Mouse (Mus musculus) hematopoietic stem cell, adult 5-6 weeks (primary cell): ENCODE results near the gene Csnk2b. TPM values are rescaled to one million over a fixed set of nuclear protein-coding genes. Genes with fewer than 3 reads are reported as not detected.

Source experiments
- ATAC-seq, 2 experiments: fragments of 125-278 bp in 1 of 2; replicated peaks in 1 of 2; 2 replicates each; pipeline ENCODE4 v1.8.0; 2016 to 2017; ENCODE audit warnings: inconsistent platforms in 2 of 2, mild to moderate bottlenecking in 2 of 2, moderate number of reproducible peaks in 2 of 2, low read depth in 1 of 2, moderate TSS enrichment in 1 of 2; ENCODE audit not compliant: low FRiP score in 2 of 2, poor library complexity in 2 of 2, severe bottlenecking in 2 of 2, insufficient read depth in 1 of 2, low TSS enrichment in 1 of 2
- total RNA-seq: library from RNA; stranded (forward); fragments of 172-1452, 232-1000 nt; gene quantifications from 2 replicates; pipeline ENCODE4 v1.2.3, GENCODE M21; 2017

The Csnk2b gene
- total RNA-seq, 1 experiment from 2014 or later = 330 TPM

DNA sequence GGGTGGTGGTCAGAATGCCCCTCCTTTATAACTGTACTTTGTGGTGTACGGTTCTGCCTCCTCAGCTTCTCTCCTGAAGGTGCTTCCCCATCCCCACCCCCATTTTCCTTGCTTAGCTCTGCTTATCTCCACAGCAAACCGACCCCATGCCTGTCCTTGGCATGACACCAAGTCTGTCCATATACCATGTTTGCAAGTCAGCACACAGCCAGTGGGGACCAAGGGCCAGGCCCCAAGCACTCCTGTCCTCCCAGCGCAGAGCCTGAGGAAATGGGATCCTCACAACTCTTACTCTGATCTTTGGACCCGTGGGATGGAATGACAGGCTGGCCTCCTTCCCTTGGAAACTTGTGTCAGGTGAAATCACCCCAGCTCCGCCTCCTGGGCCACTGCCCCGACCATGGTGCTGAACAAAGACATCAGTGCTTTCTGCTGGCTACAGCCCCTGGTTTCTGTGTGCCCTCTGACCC lies 18.6 kb downstream of the Csnk2b start:
- ATAC-seq = no peak

DNA sequence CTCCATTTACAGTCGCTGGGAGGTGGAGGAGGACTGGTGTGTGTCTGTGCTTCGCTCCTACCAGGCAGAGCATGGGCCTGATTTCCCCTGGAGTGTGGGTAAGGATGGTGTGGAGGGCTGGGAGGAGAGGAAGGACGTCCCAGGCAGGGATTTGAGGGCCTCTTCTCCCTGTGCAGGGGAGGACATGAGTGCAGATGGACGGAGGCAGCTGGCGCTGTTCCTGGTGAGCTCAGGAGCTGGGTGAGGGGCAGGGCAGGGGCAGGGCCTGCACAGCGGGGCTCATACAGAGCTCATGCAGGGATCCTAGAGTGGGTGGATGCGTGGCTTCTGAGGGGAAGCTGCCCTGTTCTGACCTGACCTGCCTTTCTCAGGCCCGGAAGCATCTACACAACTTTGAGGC lies 19.6 kb downstream of the Csnk2b start:
- ATAC-seq = no peak

DNA sequence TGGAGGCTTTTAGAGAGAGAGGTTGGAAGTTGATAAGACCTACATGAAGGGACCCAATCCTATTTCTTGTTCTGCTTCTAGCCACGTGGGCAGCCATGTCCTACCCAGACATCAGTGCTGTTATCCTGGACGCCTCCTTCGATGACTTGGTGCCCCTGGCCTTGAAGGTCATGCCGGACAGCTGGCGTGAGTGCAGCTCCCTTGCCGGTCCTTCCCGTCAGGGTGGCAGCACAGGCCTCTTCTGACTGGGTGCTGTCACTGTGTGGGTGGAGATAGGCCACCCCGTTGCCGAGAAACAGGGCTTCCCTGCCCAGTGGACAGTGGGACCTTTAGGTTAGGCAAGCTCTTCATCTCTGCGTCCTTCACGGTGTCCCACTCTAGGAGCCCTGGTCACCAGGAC lies 20.7 kb downstream of the Csnk2b start:
- no peak for ATAC-seq

- no peak for ATAC-seq
Measured at GRCm38 (mm10) chr17:35100196-35100765, 21.6 kb downstream of the Csnk2b start.

DNA sequence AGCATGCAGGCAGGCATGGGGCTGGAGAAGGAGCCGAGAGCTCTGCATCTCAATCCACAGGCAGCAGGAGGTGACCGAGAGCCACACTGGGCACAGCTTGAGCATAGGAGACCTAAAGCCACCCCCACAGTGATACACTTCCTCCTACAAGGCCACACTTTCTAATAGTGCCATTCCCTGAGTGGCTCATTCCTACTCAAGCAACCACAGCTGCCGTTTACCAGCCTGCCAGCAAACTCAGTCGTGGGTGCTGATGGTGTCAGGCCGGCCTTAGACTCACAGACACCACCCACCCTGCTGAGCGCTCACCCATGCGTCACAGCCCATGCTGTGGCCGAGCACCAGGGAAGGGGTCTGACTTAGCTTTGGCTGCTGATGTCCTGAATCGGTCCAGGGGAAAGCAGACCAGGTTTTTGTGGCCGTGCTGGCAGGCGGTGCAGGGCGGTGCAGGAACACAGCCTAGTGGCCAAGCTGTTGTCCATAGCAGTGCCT lies 24.6 kb downstream of the Csnk2b start:
- ATAC-seq = no peak

DNA sequence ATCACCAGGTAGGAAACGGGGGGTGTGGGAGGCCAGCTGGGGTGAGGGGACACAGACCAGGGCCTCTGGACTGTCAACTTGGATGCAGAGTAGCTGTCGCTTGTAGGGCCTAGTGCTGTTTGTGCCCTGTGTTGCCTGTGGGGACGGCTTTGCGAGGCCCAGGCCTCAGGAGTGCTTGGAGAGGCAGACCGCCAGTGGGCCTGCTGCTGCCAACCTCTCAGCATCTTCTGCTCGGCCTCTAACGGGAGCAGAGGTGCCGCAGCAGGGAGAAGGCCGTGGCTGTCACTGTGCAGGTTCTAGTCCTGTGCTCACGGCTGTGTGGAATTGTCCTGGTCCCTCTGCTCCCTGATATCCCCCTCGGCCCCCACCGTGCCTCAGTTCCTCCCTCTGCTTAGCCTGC lies 25.3 kb downstream of the Csnk2b start:
- ATAC-seq = no peak

DNA sequence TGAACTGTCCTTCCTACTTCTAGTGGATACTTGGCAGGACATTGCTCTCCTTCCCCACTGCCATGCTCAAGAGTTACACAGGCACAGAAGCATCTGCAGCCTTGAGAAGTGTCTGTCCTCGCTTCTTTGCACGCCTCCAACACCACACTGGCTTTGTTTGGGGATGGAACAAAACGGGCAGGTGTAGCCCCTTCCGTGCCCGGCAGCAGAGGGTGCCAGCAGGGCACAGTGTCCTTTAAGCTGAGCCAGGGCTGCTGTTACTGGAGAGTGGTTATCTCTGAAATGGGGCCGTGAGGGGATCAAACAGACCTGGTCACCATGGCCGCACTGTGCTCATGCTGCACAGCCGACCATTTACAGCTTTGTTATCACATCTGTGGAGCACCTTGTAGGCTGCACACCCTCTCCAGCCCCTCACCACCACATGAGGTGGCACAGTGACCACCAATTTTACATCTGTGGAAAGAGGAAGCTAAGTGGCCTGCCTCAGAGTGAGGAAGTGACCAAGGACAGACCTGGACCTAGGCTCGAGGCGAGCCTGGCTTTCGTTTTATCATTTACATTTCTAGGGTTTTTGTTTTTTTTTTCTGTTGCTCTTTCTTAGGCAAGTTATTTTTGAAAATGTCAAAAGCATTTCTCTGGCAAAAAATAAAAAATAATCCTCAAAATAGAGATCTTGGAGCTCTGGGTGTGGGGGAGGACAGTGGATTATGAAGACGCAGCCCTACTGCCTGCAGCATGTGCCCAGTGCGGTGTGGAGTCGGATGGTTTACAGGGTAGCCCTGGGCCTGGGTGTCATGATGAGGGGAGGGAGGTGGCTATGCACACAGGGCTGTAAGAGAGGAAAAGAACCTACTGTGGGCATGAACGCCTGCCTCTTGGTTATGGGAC lies 27.1 kb downstream of the Csnk2b start:
- no peak for ATAC-seq

GRCm38 (mm10) chr17:35092403-35093198 lies 29.3 kb downstream of the Csnk2b start:
- no peak for ATAC-seq

DNA sequence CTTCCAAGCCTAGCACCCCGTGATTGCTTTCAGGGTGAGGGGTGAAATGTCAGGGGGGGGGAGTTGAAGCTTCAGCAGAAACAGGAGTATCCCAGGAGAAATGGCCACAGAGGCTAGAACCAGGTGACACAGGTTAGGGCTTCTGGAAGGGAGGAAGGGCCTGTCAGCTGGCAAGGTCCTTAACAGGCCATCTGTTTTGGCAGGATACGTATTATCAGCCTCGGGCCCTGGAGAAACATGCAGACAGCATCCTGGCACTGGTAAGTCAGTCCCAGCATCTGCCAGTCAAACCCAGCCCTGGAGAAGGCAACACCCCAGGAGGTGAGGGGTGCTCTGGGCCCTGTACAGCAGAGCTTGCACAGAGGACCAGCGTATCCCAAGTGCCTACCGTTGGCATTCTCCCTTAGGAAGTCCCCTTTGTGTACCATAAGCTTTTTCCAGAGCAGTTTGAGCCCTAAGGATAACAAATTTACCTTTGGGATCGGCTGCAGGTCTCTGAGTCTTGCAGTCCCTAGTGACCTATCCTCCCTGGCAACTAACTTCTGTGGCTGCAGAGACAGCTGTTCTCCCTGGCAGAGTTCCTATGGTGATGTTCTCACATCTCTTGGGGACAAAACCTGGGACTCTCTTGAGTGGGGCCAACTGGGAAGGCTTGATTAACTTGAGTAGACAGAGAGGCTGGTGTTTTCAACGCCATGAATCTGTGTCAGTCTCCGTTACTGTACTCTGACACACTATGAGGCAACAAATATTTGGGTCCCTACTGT lies 31.5 kb downstream of the Csnk2b start:
- 0 out of 4 replicates have a peak, but pooled peaks of 1 of the 2 experiments have one; percentile 9 for ATAC-seq

GRCm38 (mm10) chr17:35088825-35089644 lies 32.8 kb downstream of the Csnk2b start, which contains the start of gene Abhd16a:
Gene Abhd16a, plus strand, starts transcription at chr17:35089263.
- peak; percentile 96 to 98 for ATAC-seq

GRCm38 (mm10) chr17:35088151-35088550 lies 33.7 kb downstream of the Csnk2b start:
- no peak for ATAC-seq

DNA sequence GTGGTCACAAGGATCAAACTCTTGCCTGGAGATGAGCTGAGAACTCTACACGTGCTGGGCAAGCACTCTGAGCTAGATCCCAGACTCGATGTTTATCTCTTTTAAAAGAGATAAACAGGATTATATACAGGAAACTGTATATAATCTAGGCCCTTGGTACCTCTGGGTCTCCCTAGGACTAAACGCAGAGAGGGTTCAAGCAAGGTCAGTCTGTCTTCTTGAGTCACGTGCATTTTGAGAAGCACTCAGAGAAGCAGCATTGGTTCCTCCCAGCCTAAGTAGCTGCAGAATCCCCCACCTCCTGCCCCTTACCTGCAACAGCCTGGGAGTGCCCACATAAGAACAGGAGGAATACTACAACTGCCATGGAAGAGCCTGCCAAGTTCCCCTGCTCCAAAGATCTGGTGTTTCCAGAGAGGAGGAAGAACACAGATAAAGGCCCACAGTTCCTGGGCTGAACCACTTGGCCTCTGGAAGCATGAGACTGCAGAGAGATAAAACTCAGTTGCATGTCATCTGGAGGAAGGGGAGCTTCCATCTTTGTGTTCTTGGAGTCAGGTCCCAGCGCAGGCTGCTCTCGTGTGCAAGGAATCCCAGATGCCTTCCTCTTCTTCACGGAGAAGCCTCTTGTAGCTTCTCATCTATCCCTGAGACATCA lies 36.5 kb downstream of the Csnk2b start, which contains the start of gene Ly6g6f:
Gene Ly6g6f, minus strand, starts transcription at position 403 of the 658 bp plus-strand sequence.
- no peak for ATAC-seq

GRCm38 (mm10) chr17:35083929-35084497 lies 37.8 kb downstream of the Csnk2b start:
- no peak for ATAC-seq

DNA sequence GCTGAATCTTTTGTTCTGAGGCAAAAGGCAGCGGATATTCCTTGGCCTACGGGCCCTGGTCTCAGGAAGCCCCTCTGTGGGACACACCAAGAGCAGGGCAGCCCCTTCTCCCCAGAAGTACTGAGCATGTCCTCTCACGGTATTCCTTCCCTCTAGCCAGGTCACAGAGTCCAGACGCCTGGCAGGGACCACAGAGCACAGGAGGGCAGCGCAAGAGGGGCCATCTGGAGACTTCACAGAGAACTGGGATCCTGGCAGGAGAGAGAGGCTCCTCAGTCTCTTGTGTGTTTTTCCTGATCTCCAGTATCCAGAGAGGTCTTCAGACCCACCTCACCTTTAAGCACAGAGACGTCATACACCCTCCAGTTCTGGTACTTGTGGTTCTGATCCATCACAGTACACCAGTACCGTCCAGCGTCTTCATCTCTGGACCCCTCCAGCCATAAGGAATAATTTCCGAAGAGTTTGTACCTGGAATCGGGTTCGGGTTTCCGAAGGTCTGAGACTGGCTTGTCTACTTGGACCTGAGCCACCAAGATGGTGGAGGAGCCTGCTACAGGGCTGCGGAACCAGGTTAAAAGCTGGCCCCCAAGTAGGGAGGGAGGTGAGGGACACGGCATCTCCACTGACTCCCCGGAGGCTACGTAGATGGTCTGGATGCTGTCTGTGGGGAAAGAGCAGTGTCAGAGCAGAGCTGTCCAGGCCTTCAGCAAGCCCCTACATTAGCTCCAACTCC lies 38.8 kb downstream of the Csnk2b start:
- ATAC-seq = no peak

DNA sequence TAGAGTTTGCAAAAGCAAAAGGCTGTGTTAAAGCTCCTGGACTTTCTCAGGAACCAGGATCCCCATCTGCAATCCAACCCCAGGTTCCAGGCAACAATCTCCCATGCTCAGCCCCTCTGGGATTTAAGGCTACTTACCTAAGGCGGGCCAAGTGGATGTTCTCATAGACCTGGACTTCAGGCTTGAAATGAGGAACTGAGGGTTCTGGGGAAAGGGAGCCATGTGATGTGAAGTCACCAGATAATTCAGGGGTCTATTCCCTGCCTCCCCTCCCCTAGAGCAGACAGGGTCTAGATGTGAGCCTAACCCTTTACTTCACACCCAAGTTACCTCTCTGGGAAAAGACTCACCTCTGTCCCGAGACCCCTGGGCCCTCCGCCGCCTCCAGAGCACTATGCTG lies 41.1 kb downstream of the Csnk2b start:
- ATAC-seq = no peak
